Mouse (Mus musculus): ENCODE results near the gene Arhgap30. TPM values are rescaled to one million over a fixed set of nuclear protein-coding genes. Genes with fewer than 3 reads are reported as not detected.

Arhgap30 gene
- total RNA-seq (2014; rRNA removed; ENCODE audit: low replicate concordance) (1.6 and 3.4 TPM in 2 replicates), polyA plus RNA-seq (2015; fragmentation: Nextera tagmentation; extraction: Ambion mirVana) (0.52 and 0.79 TPM in 2 replicates)

DNA sequence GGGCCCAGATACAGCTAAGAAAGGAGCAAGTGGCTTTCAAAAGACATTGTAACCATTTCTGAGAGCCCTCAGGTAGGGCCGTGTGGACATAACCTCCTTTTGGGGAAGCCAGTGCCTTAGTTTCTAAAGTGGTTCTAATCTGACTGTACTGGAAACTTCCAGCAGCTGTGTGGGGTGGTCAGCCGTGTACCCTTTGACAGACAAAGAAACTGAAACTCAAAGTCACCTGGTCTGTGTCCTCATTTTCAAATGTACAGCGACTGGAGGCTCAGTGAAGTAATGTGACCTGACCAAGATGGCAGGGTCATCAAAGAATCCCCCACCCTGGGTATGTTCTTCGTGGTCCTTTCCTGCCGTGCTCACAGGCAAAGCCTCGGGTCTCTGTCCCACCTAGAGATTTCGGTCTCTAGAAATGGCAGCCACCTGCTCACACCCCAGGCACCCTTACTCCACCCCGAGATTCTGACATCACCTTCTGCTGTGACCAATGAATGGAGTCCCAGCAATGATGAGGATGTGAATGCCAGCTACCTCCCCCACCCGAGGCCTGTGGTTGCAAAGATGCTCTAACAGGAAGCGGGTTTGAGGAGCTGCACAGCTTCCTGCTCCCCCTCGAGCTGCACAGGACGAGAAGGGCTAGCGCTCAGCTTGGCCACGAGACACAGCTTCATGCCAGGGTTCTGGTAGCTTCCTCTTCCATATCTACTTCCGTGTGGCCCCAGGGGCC, at the start of gene Arhgap30:
TSS of gene Arhgap30 (plus strand) at position 579 of the 727 bp plus-strand sequence.
- TF ChIP-seq EP300 (IDR thresholded peaks at IDR 0.05; ENCODE audit: low read depth), result no peak
- no peak for TF ChIP-seq CTCF (IDR thresholded peaks at IDR 0.05; ENCODE audit: low read depth)
- no peaks in the 10 kb centered on the region for H3K4me1 ChIP-seq (ENCODE audit: control insufficient read depth, insufficient read depth)
- peak within 1 kb of the TSS; percentile 19; the same call in 1 of the 2 replicates for H3K4me2 ChIP-seq (ENCODE audit: low read depth, low read length)
- 69% methylated on average over 15 of the region's 15 CpGs for WGBS
- H3K27ac ChIP-seq (ENCODE audit: low read depth), result peak within 1 kb of the TSS; percentile 40; the same call in 1 of the 2 replicates
- H3K4me3 ChIP-seq (ENCODE audit: low read depth, low read length), result peak within 1 kb of the TSS; percentile 27; the same call in 1 of the 2 replicates
- DNase-seq (ENCODE audit: low spot score) (no peak), ATAC-seq (ENCODE audit: insufficient read depth, low read depth) (no peak)
- no peak within 1 kb of the TSS for H3K9ac ChIP-seq (replicated peaks; ENCODE audit: low read depth, low read length)
- H3K9me3 ChIP-seq (replicated peaks; ENCODE audit: control insufficient read depth, low read length), result no peaks in the 10 kb centered on the region
- no peaks in the 10 kb centered on the region for H3K36me3 ChIP-seq (replicated peaks; ENCODE audit: control insufficient read depth, insufficient read depth, low read length)
- H3K27me3 ChIP-seq (ENCODE audit: control insufficient read depth, insufficient read depth, low read length), result no peaks in the 10 kb centered on the region

DNA sequence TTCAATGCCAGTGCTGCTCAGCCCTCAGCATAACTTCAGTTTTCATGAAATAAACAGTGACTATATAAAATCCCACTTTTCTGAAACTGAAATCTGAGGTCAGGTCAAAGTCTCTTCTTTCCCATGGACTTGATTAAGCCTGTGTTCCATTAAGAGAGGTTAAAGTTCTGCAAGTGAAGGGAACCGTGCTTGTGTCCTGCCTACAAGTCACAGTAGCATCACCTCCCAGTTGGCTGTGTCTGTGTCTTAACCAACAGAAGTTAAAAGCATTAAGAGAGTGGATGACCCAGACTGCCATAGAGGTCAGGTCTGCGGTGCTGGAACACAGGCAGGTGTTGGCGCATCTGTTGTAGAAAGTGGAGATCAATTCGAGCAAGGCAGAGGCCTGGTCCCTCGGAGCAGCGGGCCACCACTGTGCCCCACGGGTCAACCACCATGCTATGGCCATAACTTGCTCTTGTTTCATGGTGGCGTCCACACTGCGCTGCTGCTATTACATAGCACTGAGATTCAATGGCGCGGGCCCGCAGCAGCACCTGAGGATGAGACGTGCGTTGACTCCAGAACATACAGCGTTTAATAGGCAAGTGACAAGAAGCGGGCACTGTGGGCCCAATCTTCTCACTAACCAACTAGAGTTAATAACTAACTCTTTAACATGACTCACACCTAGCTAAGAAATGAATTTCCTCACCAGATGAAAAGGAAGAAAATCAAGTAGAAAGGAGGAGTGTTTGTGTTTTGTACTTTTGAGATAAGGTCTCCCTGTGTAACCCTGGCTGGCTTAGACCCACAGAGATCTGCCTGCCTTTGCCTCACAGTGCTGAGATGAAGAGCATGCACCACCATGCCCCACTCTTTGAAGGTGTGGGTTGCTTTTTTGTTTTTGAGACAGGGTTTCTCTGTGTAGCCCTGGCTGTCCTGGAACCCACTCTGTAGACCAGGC, 46.2 kb upstream of the Arhgap30 start:
- WGBS, result 92% methylated on average over 16 of the region's 16 CpGs
- Histone ChIP-seq H3K9ac (replicated peaks; ENCODE audit: low read depth, low read length) (no peak overlapping the region), H3K9me3 (replicated peaks; ENCODE audit: control insufficient read depth, low read length) (no peaks in the 10 kb centered on the region), H3K4me2 (ENCODE audit: low read depth, low read length) (no peak overlapping the region), H3K27me3 (ENCODE audit: control insufficient read depth, insufficient read depth, low read length) (no peaks in the 10 kb centered on the region), H3K27ac (ENCODE audit: low read depth) (no peak overlapping the region), H3K4me3 (ENCODE audit: low read depth, low read length) (no peak overlapping the region), H3K4me1 (ENCODE audit: control insufficient read depth, insufficient read depth) (peaks cover 20% of the 10 kb centered on the region), H3K36me3 (replicated peaks; ENCODE audit: control insufficient read depth, insufficient read depth, low read length) (peaks cover 55% of the 10 kb centered on the region)
- no peak for TF ChIP-seq CTCF (IDR thresholded peaks at IDR 0.05; ENCODE audit: low read depth)
- no peak for TF ChIP-seq EP300 (IDR thresholded peaks at IDR 0.05; ENCODE audit: low read depth)
- DNase-seq (ENCODE audit: low spot score) (no peak), ATAC-seq (ENCODE audit: insufficient read depth, low read depth) (no peak)

DNA sequence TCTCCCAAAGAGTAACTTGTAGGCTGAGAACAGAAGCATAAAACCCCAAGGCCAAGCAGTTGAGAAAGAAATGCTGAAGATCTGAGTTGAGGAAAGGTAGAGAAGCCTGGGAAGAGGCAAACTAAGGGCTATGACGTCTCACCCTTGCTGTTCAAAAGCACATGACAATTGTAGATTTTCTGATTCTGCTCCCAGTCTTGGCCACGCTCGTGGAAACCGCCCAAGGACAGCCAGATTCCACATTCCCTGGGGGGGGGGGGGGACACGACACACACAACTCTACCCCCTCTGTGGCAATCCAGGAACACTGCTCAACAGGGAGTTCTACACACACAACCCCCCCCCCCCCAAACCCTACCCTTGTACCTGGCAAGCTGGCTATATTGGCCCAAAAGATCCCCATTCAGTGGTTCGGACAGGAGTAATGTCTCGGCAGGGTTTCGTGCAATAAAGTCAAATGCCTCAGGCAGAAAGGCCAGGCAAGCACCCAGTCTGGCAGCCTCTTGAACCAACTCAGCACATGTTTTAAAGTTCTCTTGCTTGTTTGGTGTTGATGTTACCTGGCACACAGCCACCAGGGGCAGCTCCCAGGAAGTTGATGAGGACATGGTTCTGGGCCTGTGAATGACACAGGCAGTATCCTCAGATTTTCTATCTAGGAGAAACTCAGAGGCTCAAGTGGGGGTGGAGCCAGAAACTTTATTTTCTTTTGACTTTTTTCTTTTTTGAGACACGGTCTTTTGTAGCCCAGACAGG, 44.7 kb upstream of the Arhgap30 start:
- Histone ChIP-seq H3K9me3 (replicated peaks; ENCODE audit: control insufficient read depth, low read length) (no peaks in the 10 kb centered on the region), H3K27me3 (ENCODE audit: control insufficient read depth, insufficient read depth, low read length) (no peaks in the 10 kb centered on the region), H3K36me3 (replicated peaks; ENCODE audit: control insufficient read depth, insufficient read depth, low read length) (peaks cover 44% of the 10 kb centered on the region), H3K4me1 (ENCODE audit: control insufficient read depth, insufficient read depth) (peaks cover 20% of the 10 kb centered on the region), H3K9ac (replicated peaks; ENCODE audit: low read depth, low read length) (no peak overlapping the region), H3K4me3 (ENCODE audit: low read depth, low read length) (no peak overlapping the region), H3K4me2 (ENCODE audit: low read depth, low read length) (0 out of 2 replicates have a peak overlapping the region, but pooled peaks have one; percentile 90), H3K27ac (ENCODE audit: low read depth) (no peak overlapping the region)
- ATAC-seq (ENCODE audit: insufficient read depth, low read depth) (peak; percentile 18; the same call in 1 of the 2 replicates), DNase-seq (ENCODE audit: low spot score) (peak; percentile 19)
- no peak for TF ChIP-seq CTCF (IDR thresholded peaks at IDR 0.05; ENCODE audit: low read depth)
- no peak for TF ChIP-seq EP300 (IDR thresholded peaks at IDR 0.05; ENCODE audit: low read depth)
- WGBS, result 53% methylated on average over 9 of the region's 9 CpGs

DNA sequence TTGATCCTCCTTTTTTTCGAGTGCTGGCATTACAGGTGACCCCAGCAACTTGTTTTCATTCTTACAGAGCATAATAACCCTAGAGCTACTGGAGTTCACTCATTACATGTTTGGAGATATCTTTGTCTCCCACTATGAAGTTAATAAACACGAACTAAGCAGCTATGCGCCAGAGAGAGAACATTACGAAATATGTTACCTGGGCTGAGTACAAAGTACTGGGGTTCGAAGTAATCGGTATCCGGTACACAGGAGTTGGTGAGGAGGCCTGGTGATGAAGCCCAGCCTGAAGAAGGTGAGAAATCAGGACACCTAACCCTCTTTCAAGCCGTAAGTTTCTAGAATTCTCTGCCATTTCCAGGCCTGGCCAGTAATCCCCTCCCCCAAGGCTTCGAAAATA, 44.0 kb upstream of the Arhgap30 start:
- ATAC-seq (ENCODE audit: insufficient read depth, low read depth) (no peak), DNase-seq (ENCODE audit: low spot score) (no peak)
- Histone ChIP-seq H3K4me2 (ENCODE audit: low read depth, low read length) (peak overlapping the region; percentile 90), H3K27ac (ENCODE audit: low read depth) (no peak overlapping the region), H3K9me3 (replicated peaks; ENCODE audit: control insufficient read depth, low read length) (no peaks in the 10 kb centered on the region), H3K9ac (replicated peaks; ENCODE audit: low read depth, low read length) (peak overlapping the region; percentile 76), H3K27me3 (ENCODE audit: control insufficient read depth, insufficient read depth, low read length) (no peaks in the 10 kb centered on the region), H3K4me3 (ENCODE audit: low read depth, low read length) (peak overlapping the region; percentile 86), H3K4me1 (ENCODE audit: control insufficient read depth, insufficient read depth) (peaks cover 20% of the 10 kb centered on the region), H3K36me3 (replicated peaks; ENCODE audit: control insufficient read depth, insufficient read depth, low read length) (peaks cover 38% of the 10 kb centered on the region)
- WGBS, result 64% methylated on average over 9 of the region's 9 CpGs
- TF ChIP-seq CTCF (IDR thresholded peaks at IDR 0.05; ENCODE audit: low read depth), result 0 out of 2 replicates have a peak, but pooled peaks have one; percentile 1
- TF ChIP-seq EP300 (IDR thresholded peaks at IDR 0.05; ENCODE audit: low read depth), result no peak

Data from heart, postnatal 0 days (tissue).